Mouse (Mus musculus): ENCODE data around the gene Zfp652.

- no peak for TF ChIP-seq CTCF (IDR thresholded peaks at IDR 0.05; ENCODE audit: insufficient read depth, low read depth, low read length)
- no peak for TF ChIP-seq POLR2A (IDR thresholded peaks at IDR 0.05; ENCODE audit: insufficient read depth, low read depth, low read length)
These were observed 37.0 kb upstream of the Zfp652 start for GRCm38 (mm10) chr11:95675498-95675897.
